Mouse (Mus musculus) heart, postnatal 0 days (tissue): ENCODE results near the gene Ogfrl1. TPM values are rescaled to one million over a fixed set of nuclear protein-coding genes. Genes with fewer than 3 reads are reported as not detected.
A peak's percentile ranks its signal among the peaks of the same experiment; 100 is the strongest.

ENCODE experiments used
- ATAC-seq: fragments of 200-750 bp; cut with Nextera tagmentation; 2 replicates; pipeline ENCODE4 v1.8.0; 2017; ENCODE audit warnings: low read depth, moderate number of reproducible peaks, moderate library complexity; ENCODE audit not compliant: insufficient read depth
- DNase-seq: peaks from one replicate; pipeline ENCODE4 v3.0.0-alpha.2; 2016; ENCODE audit warnings: low spot score
- H3K27ac ChIP-seq: fragments of 300-500 bp; sonication (generic); 2 replicates; pipeline ENCODE4 v1.5.1; 2014; ENCODE audit warnings: low read depth, mild to moderate bottlenecking
- H3K27me3 ChIP-seq: fragments of 300-500 bp; sonication (generic); 2 replicates; pipeline ENCODE4 v1.6.1; 2014; ENCODE audit warnings: low read length, mixed read lengths; ENCODE audit not compliant: control insufficient read depth, insufficient read depth
- H3K36me3 ChIP-seq: fragments of 300-500 bp; sonication (generic); replicated peaks from 2 replicates; pipeline ENCODE4 v1.6.1; 2014; ENCODE audit warnings: low read length, mixed read lengths; ENCODE audit not compliant: control insufficient read depth, insufficient read depth
- H3K4me1 ChIP-seq: fragments of 300-500 bp; sonication (generic); 2 replicates; pipeline ENCODE4 v1.6.1; 2014; ENCODE audit warnings: antibody characterized with exemption; ENCODE audit not compliant: control insufficient read depth, insufficient read depth
- H3K4me2 ChIP-seq: fragments of 300-500 bp; sonication (generic); 2 replicates; pipeline ENCODE4 v1.6.1; 2014; ENCODE audit warnings: low read depth, mild to moderate bottlenecking, low read length, moderate library complexity
- H3K4me3 ChIP-seq: fragments of 300-500 bp; sonication (generic); 2 replicates; pipeline ENCODE4 v1.5.1; 2014; ENCODE audit warnings: low read depth, low read length
- H3K9ac ChIP-seq: fragments of 300-500 bp; sonication (generic); replicated peaks from 2 replicates; pipeline ENCODE4 v1.6.1; 2014; ENCODE audit warnings: low read depth, low read length, mixed read lengths
- H3K9me3 ChIP-seq: fragments of 300-500 bp; sonication (generic); replicated peaks from 2 replicates; pipeline ENCODE4 v1.6.1; 2016; ENCODE audit warnings: low read length; ENCODE audit not compliant: control insufficient read depth
- CTCF ChIP-seq: IDR thresholded peaks from 2 replicates; pipeline ENCODE4 v1.5.1; 2016; ENCODE audit warnings: antibody characterized with exemption, control low read depth, low read depth
- EP300 ChIP-seq: IDR thresholded peaks from 2 replicates; pipeline ENCODE4 v1.6.1; 2016; ENCODE audit warnings: antibody characterized with exemption, low read depth
- WGBS: fragments of 180-500 bp; shearing (Covaris S2); extraction: QIAGEN DNeasy Blood & Tissue Kit; methylation state at CpG from one replicate; pipeline ENCODE4 v1.1.7; 2014; 5-methylcytosine and 5-hydroxymethylcytosine counted together
- polyA plus RNA-seq: library from polyadenylated mRNA; unstranded; fragments of >200 nt; fragmentation: Nextera tagmentation; extraction: Ambion mirVana; gene quantifications from 2 replicates; pipeline ENCODE4 v1.2.1, GENCODE M21; 2015
- total RNA-seq: library from RNA; depleted of rRNA; stranded (reverse); fragments of >200 nt; gene quantifications from 2 replicates; pipeline ENCODE4 v1.2.3, GENCODE M21; 2014; ENCODE audit warnings: low replicate concordance

Gene Ogfrl1
- total and polyA plus RNA-seq, 2 experiments from 2014 or later = 4.1 to 7.4 TPM

GRCm38 (mm10) chr1:23391744-23392143 lies 5.8 kb downstream of the Ogfrl1 start:
- H3K4me1 ChIP-seq = no peaks in the 10 kb centered on the region; the same call in 1 of the 2 replicates
- H3K27ac ChIP-seq = no peak overlapping the region
- no peaks in the 10 kb centered on the region for H3K27me3 ChIP-seq
- ATAC-seq (no peak), DNase-seq (no peak)
- H3K36me3 ChIP-seq = no peaks in the 10 kb centered on the region
- WGBS = 73% methylated on average over 7 of the region's 7 CpGs
- TF ChIP-seq CTCF (no peak), EP300 (no peak)
- H3K4me2 ChIP-seq = no peak overlapping the region
- H3K9ac ChIP-seq = no peak overlapping the region
- no peak overlapping the region for H3K4me3 ChIP-seq
- H3K9me3 ChIP-seq = no peaks in the 10 kb centered on the region

- no peak overlapping the region for H3K4me2 ChIP-seq
Observed at GRCm38 (mm10) chr1:23384326-23384725, 13.2 kb downstream of the Ogfrl1 start.

DNA sequence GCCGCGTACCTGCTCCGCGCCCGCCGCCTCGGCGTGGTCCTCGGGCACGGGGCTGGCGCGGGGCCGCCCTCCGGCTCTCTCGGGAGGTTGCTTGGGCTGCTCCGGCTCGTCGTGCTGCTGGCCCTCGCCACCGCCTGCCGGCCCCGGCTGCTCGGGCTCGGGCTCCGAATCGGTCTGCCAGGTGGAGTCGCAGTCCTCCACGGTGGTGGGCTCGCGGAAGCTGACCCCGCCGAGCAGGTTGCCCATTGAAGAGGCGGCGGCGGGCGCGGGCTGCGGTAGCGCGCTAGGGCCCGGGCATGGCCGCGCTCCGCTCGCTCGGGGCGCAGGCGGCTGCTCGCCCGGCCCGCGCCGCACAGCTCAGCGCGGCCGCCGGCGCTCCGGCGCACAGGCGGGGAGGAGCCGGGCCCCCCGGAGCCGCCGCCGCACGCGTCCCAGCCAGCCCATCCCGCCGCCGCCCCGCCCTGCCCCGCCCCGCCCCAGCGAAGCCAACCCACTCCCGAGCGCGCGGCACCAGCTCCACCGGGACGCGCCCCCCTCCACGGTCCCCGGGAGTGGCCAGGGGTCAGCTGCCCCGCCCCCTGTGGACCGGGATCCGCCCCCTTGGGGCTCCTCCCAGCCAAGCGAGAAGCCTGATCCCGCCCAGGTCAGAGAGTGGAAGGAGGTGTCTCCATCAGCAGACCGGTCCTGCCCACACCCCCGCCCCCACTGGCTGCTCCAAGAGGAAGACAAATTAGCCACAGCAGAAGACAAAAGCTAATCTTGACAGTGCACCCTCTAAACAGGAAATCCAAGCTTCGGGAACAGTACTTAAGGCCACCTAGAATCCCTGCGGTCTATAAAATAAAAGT lies 14.5 kb downstream of the Ogfrl1 start:
- ATAC-seq (peak; percentile 99), DNase-seq (peak; percentile 93)
- Histone ChIP-seq H3K4me2 (peak overlapping the region; percentile 100), H3K4me1 (peaks cover 6% of the 10 kb centered on the region; the same call in 1 of the 2 replicates), H3K4me3 (peak overlapping the region; percentile 78), H3K9ac (peak overlapping the region; percentile 85), H3K27me3 (no peaks in the 10 kb centered on the region), H3K27ac (peak overlapping the region; percentile 88), H3K9me3 (no peaks in the 10 kb centered on the region), H3K36me3 (no peaks in the 10 kb centered on the region)
- under 1% methylated on average over 52 of the region's 93 CpGs for WGBS
- TF ChIP-seq EP300 = no peak
- no peak for TF ChIP-seq CTCF

More at GRCm38 (mm10) chr1:23384326-23384725, 13.2 kb downstream of the Ogfrl1 start:
- Histone ChIP-seq H3K9ac (no peak overlapping the region), H3K36me3 (no peaks in the 10 kb centered on the region), H3K4me3 (no peak overlapping the region), H3K27ac (no peak overlapping the region), H3K27me3 (no peaks in the 10 kb centered on the region), H3K4me1 (peaks cover 6% of the 10 kb centered on the region), H3K9me3 (no peaks in the 10 kb centered on the region)
- no peak for TF ChIP-seq CTCF
- TF ChIP-seq EP300 = no peak
- DNase-seq = no peak
- ATAC-seq = no peak
- 84% methylated on average over 6 of the region's 6 CpGs for WGBS

GRCm38 (mm10) chr1:23382461-23382805 lies 15.1 kb downstream of the Ogfrl1 start:
- Histone ChIP-seq H3K4me2 (peak overlapping the region; percentile 100), H3K27me3 (no peaks in the 10 kb centered on the region), H3K9me3 (no peaks in the 10 kb centered on the region), H3K4me3 (peak overlapping the region; percentile 78), H3K4me1 (peaks cover 6% of the 10 kb centered on the region; the same call in 1 of the 2 replicates), H3K9ac (peak overlapping the region; percentile 85), H3K36me3 (no peaks in the 10 kb centered on the region), H3K27ac (peak overlapping the region; percentile 88)
- DNase-seq = no peak
- under 1% methylated on average over 21 of the region's 21 CpGs for WGBS
- TF ChIP-seq EP300 (no peak), CTCF (no peak)
- peak; percentile 5; the same call in 1 of the 2 replicates for ATAC-seq

DNA sequence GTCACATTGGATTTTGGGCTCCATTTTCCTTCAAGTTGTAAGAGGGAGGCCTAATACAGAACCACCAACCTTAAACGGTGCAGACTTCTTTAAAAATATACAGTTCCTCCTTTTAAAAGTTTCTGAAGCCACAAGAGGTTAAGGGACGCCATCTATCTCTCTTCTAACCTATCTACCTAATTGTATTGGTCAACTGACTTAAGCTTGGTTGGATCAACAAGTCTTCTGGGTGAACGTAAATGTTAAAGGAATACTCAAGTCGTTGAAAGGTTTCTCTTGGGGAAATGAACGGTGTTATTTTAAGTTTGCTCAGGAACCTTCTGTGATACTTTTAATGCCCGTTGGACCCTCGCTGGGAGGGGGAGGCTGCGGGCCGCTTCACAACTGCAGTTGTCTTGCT lies 15.5 kb downstream of the Ogfrl1 start:
- no peak for DNase-seq
- H3K9me3 ChIP-seq = no peaks in the 10 kb centered on the region

More for the DNA sequence above, 15.5 kb downstream of the Ogfrl1 start:
- Histone ChIP-seq H3K4me2 (peak overlapping the region; percentile 100), H3K4me1 (peaks cover 6% of the 10 kb centered on the region; the same call in 1 of the 2 replicates), H3K36me3 (no peaks in the 10 kb centered on the region), H3K27ac (no peak overlapping the region), H3K4me3 (peak overlapping the region; percentile 78), H3K9ac (peak overlapping the region; percentile 85), H3K27me3 (no peaks in the 10 kb centered on the region)
- 19% methylated on average over 9 of the region's 9 CpGs for WGBS
- TF ChIP-seq CTCF (no peak), EP300 (no peak)
- ATAC-seq = no peak
